Mouse (Mus musculus) ES-Bruce4 (cell line): ENCODE measurements at regions not wholly inside any gene's neighbourhood (a gene's known extent, or its start where the extent isn't known, plus 50 kb on each side); places are given as distances from the start of the nearest gene placed in this dataset.

ENCODE experiments used
- CTCF ChIP-seq: IDR thresholded peaks from one replicate; pipeline ENCODE4 v1.8.1; 2011; ENCODE audit warnings: low read depth, low read length
- POLR2A ChIP-seq: IDR thresholded peaks from one replicate; pipeline ENCODE4 v1.8.1; 2011; ENCODE audit warnings: low read length; ENCODE audit not compliant: insufficient read depth

GRCm38 (mm10) chr12:71628340-71628738 lies 202.5 kb upstream of the Daam1 start:
- TF ChIP-seq POLR2A (no peak), CTCF (no peak)
